Mouse (Mus musculus): ENCODE data around the gene Mmp24.
"Not testable (repeated sequence)": the region's sequence is repeated elsewhere in the genome, so short reads cannot be mapped to it uniquely, and the experiment has no call there.

Mmp24 gene

GRCm38 (mm10) chr2:155817301-155818245 is 42.4 kb downstream of the Mmp24 start:
- DNase-seq = peak in 1 of 2 experiments; percentile 28

DNA sequence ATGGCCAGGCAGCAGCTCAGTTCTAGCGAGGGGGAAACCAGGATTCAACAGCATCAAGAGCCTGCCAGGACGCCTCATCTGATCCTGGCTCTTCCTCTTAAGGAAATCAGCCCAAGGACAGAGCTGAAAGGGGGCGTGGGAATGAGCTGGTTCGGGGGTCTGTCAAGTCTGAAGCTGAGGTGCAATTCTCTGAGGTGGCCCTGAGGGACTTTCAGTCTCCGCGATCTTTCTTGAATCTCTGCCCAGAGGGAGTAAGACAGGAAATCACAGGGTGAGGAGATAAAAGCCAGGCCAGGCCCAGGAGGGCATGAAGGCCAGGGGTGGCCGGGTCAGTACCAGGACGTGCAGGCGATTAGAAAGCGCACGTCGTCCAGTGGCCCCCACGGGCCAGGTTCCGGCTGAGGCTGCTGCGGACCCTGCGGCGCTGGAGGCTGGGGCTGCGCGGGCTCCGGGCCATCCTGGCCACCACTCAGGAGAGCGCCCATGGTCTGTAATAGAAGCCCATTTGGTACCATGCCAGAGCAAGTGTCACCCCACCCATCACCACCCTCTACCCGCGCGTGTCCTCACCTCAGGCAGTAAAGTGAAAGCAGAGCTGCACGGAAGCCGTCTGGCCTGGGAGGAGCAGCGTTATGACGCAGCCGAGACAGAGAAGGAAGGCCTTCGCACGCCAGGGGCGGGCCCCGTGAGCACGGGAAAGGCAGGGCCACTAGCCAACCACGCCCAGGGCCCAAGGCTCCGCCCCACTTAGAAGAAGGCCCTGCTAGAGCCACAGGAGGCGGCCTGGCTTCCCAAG is 43.7 kb downstream of the Mmp24 start:
- peak; percentile 97 for DNase-seq

- no peak for DNase-seq
Observed at GRCm38 (mm10) chr2:155819392-155819448, 44.1 kb downstream of the Mmp24 start, which contains the start of gene BC029722. Gene BC029722, minus strand, starts transcription at chr2:155819426.

- DNase-seq = no peak
Observed at GRCm38 (mm10) chr2:155819449-155820251, 44.5 kb downstream of the Mmp24 start.

GRCm38 (mm10) chr2:155820779-155821178 is 45.6 kb downstream of the Mmp24 start:
- DNase-seq = no peak

- no peak for DNase-seq
Observed at GRCm38 (mm10) chr2:155823722-155824121, 48.6 kb downstream of the Mmp24 start.

DNA sequence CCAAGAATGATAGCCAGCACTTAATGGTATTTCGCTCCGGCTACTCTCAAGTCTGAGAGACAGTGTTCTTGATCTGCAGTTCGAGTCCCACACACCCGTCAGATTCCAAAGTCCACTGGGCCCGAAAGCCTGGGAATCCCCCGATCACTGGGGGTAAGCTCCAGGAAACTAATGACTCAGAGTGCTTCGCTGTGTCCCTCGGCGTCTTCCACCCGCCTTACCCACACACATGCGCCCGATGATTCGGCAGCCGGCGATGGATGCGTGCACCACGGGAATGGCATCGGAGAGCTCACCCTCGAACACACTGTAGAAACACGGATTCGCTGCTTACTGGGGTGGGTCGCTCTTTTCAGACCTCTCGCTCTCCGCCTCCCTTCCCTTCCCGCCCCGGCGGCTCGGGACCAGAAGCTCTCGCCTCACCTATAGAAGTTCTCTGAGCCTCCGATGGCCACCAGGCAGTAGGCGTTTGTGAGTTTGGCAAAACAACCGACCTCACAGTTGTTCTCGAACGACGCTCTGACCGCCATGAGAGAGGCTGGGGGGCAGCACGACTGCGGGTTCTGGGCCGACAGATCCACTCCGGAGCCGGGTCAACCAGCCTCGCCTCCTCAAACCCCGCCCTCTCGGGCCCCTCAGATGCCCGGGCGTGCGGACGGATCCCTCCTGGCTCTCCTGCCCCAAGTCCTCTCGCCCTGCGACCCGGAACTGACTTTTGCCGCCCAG is 50.9 kb downstream of the Mmp24 start:
- peak; percentile 17 to 25 for DNase-seq

GRCm38 (mm10) chr2:155826630-155827424 is 51.7 kb downstream of the Mmp24 start, which contains the start of gene Eif6:
Gene Eif6, minus strand, starts transcription at chr2:155826925.
- DNase-seq = peak; percentile 91 to 92

- no peak for DNase-seq
Observed at GRCm38 (mm10) chr2:155830841-155831240, 55.7 kb downstream of the Mmp24 start.

- DNase-seq = peak in 1 of 2 experiments; percentile 26
Observed at GRCm38 (mm10) chr2:155831302-155831701, 56.2 kb downstream of the Mmp24 start.

DNA sequence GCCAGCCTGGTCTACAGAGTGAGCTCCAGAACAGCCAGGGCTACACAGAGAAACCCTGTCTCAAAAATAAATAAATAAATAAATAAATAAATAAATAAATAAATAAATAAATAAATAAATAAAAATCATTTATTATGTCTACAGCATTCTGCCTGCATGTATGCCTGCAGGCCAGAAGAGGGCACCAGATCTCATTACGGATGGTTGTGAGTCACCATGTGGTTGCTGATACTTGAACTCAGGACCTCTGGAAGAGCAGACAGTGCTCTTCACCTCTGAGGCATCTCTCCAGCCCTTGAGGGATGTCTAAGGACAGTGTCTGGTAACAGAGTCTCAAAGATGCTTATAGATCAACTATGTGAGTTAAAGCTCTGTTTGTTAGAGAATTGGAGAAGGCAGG is 56.9 kb downstream of the Mmp24 start:
- not testable (repeated sequence) for DNase-seq

- no peak for DNase-seq
Observed at GRCm38 (mm10) chr2:155834732-155835131, 59.6 kb downstream of the Mmp24 start, which contains the start of gene Fam83c. Gene Fam83c, minus strand, starts transcription at chr2:155834854.

GRCm38 (mm10) chr2:155837961-155838360 is 62.8 kb downstream of the Mmp24 start:
- no peak for DNase-seq

DNA sequence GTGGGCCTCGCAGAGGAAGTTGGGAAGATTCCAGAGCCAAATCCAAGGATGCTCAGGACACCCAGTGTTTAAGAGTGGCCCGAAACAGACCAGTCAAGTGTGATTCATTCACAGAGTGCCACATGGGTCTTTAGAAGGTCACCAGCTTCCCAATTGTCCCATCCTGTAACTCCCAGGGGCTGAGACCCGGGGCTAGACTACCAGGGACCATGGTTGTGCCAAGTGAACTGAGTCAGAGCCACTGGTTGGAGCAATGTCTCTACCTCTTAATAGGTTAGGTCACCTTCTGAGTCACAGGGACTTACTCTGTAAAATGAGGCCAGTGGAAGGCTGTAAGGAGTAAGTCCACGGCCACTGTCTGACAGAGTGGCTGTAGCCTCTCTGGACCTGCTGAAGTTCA is 63.8 kb downstream of the Mmp24 start:
- DNase-seq = no peak

DNA sequence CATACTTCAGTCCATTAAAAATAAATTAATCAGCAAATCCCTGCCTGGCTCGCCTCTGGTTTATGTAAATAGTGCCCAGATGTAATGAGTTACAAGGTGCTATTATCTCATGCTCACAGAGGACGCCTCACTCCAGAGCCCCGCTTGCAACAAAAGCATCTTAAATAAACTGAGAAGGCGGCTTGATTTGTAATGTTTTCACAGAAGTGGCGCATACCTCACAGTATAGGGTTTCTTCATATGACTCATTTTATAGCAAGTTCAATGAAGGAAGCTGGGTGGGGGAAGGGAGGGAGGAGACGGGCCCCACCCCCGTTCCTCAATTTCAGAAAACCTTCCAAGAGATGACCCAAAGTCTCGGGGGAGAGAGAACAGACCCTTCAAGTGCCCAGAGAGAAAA is 71.8 kb downstream of the Mmp24 start:
- no peak for DNase-seq

DNA sequence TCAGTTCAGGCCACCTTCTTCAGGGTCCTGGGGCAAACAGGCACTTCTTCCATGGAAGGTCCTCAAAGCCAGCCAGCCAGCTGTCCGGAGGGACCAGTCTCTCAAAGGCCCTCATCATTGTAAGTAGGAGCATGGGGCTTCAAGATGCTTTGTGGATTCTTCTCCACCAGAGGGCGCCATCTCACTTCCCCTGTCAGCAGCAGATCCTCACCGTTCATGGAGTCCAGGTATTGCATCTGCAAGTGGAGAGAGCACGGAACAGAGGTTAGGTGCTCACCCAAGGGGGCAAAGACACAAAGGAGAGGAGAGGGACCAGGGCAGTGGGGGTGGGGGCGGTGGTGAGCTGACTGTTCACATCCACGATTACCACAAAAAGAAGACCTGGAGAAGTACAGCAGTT is 73.1 kb downstream of the Mmp24 start:
- DNase-seq = peak; percentile 67 to 84

DNA sequence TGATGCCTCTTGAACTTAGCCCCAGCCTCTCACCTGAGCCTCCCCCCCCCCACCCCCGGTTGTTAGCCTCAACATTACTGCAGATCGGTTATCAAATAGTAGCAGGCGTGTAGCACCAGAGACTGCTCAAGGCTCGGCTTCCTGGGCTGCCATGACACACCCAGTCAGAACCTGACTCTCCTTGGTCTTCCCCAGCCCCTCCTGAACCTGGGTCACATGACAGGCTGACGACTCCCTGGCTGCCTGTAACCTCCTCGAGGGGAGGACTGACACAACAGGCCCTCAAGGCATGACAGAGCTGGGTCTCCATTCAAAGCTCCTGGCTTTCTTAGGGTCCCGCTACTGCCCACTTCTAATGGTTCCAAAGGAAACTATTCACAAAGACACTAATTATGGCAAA is 74.3 kb downstream of the Mmp24 start:
- DNase-seq = no peak

DNA sequence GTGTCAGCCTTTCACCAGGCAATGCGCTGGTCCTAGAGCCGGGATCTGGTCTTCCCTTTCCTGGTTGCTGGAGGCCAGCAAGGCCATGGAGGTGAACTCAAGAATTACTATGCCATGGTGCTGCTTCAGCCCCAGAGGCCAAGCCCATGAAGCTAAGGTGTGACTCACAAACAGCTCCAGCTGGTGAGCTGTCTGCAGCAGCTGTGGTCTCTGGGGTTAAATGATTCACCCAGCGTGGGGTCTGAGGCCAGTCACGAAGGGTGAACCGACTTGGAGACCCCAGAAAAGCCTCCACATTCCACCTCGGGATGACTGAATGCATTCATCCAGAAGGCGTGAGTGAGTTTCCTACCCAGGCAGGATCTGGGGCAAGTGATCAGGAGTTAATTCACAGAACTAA is 75.0 kb downstream of the Mmp24 start:
- no peak for DNase-seq

- no peak for DNase-seq
Observed at GRCm38 (mm10) chr2:155852536-155852935, 77.4 kb downstream of the Mmp24 start.

GRCm38 (mm10) chr2:155860102-155860501 is 85.0 kb downstream of the Mmp24 start:
- no peak for DNase-seq

DNA sequence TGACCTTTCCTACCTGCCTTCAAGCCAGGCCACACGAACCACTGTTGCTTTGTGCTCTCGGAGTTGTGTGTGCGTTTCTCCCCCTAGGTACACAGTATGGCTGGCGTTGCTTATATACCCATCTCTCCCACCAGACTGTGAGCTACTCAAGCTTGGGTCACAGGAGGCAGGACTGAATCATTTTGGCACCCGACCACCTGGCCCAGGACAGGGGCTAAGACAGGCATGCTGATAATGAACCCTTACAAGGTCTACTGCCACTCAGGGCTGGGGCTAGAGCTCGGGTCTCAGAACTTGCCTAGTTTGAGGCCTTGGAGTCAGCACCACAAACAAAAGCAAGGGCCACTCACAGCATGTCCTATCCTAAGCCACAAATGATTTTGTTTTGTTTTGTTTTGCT is 86.4 kb downstream of the Mmp24 start:
- no peak for DNase-seq

All from lung, postnatal 4 days (tissue).